Mouse (Mus musculus) embryonic fibroblast, embryonic 13.5 days (primary cell): ENCODE results near the gene H2al1j.

Source experiments
- CTCF ChIP-seq: IDR thresholded peaks from 2 replicates; pipeline ENCODE4 v1.5.1; 2011; ENCODE audit warnings: mild to moderate bottlenecking, control low read depth, low read length, moderate library complexity, borderline replicate concordance; ENCODE audit not compliant: insufficient read depth
- POLR2A ChIP-seq: IDR thresholded peaks from 2 replicates; pipeline ENCODE4 v1.6.1; 2011; ENCODE audit warnings: low read depth, mild to moderate bottlenecking, control low read depth, low read length, moderate library complexity

GRCm38 (mm10) chrX:11289244-11289643, 38.4 kb upstream of the H2al1j start:
- no peak for TF ChIP-seq POLR2A
- no peak for TF ChIP-seq CTCF
